Mouse (Mus musculus): ENCODE results near the gene Rpl34.

DNA sequence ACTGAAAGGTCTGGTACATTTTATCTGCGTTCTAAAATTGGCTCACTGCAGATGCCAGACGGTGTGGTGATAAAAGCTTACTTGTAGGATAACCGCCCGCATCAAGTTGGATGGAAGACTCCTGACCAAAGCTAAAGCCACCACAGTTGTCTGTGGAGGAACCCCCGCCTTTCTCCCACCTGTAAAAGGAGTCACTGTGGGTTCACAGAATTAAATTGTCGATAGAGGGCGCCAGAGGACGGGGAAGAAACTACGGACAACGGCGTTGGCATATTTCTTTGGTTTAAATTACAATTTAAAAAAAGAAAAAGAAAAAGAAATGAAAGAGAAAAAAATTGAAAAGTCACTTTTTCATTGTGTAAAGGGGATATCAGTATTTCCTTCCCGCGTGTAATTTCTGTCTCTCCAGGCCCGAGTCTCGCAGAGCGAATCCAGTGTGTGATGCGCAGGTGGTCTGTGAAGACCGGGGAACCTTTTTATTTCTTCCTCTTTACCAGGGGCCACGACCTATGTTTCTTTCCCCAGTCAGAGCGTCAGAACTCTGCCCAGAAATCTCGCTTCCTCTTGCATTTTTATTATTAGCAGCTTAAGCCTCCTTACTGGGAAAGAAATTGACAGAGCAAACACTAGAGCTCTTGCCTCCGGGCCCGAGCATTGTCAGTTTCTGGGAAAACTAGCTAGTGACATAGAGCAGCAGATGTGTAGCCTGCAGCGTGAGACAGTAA lies 30.7 kb upstream of the Rpl34 start:
- peak; percentile 50 for TF ChIP-seq CTCF (IDR thresholded peaks at IDR 0.05; ENCODE audit: insufficient read depth, low read length)
- no peak for TF ChIP-seq POLR2A (IDR thresholded peaks at IDR 0.05; ENCODE audit: borderline replicate concordance, extremely low read depth, low read depth, low read length)
